In the genomic region with DNA sequence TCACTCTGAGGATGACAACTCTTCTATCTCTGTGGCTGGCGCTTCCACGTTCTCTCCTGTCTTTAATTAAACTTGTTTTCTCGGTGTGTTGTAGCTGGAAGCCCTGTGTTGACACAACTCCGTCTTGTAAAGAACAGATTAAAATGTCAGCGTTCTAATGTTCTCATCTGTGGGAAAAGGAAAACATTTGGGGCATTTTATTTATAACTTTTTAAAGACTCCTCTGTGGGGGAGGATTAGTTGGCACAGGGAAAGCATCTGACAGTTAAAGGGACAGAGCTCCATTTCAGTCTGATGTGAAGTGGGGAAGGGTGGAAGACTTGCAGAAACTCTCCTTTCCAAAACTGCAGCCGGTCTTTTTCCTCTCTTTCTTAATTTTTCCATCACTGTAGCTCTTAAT, we compare ENCODE assay signal across 10 mouse cellular contexts.
A peak's percentile ranks its signal among the peaks of the same experiment; 100 is the strongest.
DNase-seq lines count a peak whose midpoint lies in the region; ATAC-seq and TF ChIP-seq lines count a peak whose summit lies in the region.
"Had no signal": no experiment of that assay in that cellular context is flagged by ENCODE, and none has a peak within 500 bp of the region (broad histone marks: within the 10 kb centered on the region; RNA-seq: fewer than 3 reads in every experiment).

No protein-coding gene starts in this region.

- no peak for TF ChIP-seq POLR2A in limb, embryonic 14.5 days (IDR thresholded peaks at IDR 0.05; ENCODE audit: borderline replicate concordance, extremely low read depth, insufficient read depth, insufficient read length)

- no peaks in the 10 kb centered on the region for H3K9me3 ChIP-seq in embryonic facial prominence, embryonic 13.5 days
- no peaks in the 10 kb centered on the region for H3K9me3 ChIP-seq in embryonic facial prominence, embryonic 10.5 days
- H3K9me3 ChIP-seq in limb, embryonic 14.5 days (ENCODE audit: control insufficient read depth, low read length), result no peaks in the 10 kb centered on the region

- ATAC-seq in embryonic facial prominence, embryonic 13.5 days (ENCODE audit: insufficient number of reproducible peaks, insufficient read depth, low FRiP score, low TSS enrichment, low read depth), result no peak
- ATAC-seq in limb, embryonic 14.5 days (ENCODE audit: low FRiP score, low read depth), result no peak
- ATAC-seq: forebrain, embryonic 14.5 days had no signal

- DNase-seq in embryonic facial prominence, embryonic 10.5 days (ENCODE audit: low spot score), result no peak
- DNase-seq in layer of hippocampus, adult 2 months (ENCODE audit: low spot score in 2 of 2), result peak; percentile 27 to 29
- DNase-seq in layer of hippocampus, postnatal 25 days (ENCODE audit: extremely low spot score in 1 of 2, low spot score in 1 of 2), result no peak
- DNase-seq in brain, adult 2 months (ENCODE audit: low read depth, low spot score), result peak; percentile 51
- no peak for DNase-seq in limb, embryonic 14.5 days (ENCODE audit: low spot score)
- no peak for DNase-seq in adrenal gland, postnatal 10 days
- no peak for DNase-seq in adrenal gland, adult 8-10 months

- peak overlapping the region; percentile 19; the same call in 1 of the 2 replicates for H3K4me2 ChIP-seq in embryonic facial prominence, embryonic 13.5 days
- H3K4me2 ChIP-seq in limb, embryonic 14.5 days (replicated peaks; ENCODE audit: low read depth, low read length, severe bottlenecking), result peak overlapping the region; percentile 27

- H3K27me3 ChIP-seq in embryonic facial prominence, embryonic 13.5 days, result no peaks in the 10 kb centered on the region
- 0 out of 2 replicates have a peak, but pooled peaks cover 3% of the 10 kb centered on the region for H3K27me3 ChIP-seq in embryonic facial prominence, embryonic 10.5 days (replicated peaks; ENCODE audit: low read depth, poor library complexity, severe bottlenecking)
- no peaks in the 10 kb centered on the region for H3K27me3 ChIP-seq in limb, embryonic 14.5 days (ENCODE audit: control insufficient read depth, insufficient read depth, low read length)
- H3K27me3 ChIP-seq: megakaryocyte, embryonic 14.5 days had no signal

- H3K36me3 ChIP-seq in embryonic facial prominence, embryonic 13.5 days, result no peaks in the 10 kb centered on the region
- no peaks in the 10 kb centered on the region for H3K36me3 ChIP-seq in embryonic facial prominence, embryonic 10.5 days (replicated peaks)
- H3K36me3 ChIP-seq in limb, embryonic 14.5 days (ENCODE audit: control insufficient read depth, insufficient read depth, low read length), result no peaks in the 10 kb centered on the region

- WGBS in embryonic facial prominence, embryonic 13.5 days, result 13% methylated on average over 6 of the region's 6 CpGs
- 28% methylated on average over 6 of the region's 6 CpGs for WGBS in embryonic facial prominence, embryonic 10.5 days
- 22% methylated on average over 6 of the region's 6 CpGs for WGBS in limb, embryonic 14.5 days

- no peak overlapping the region for H3K4me3 ChIP-seq in embryonic facial prominence, embryonic 13.5 days
- no peak overlapping the region for H3K4me3 ChIP-seq in embryonic facial prominence, embryonic 10.5 days
- peak overlapping the region; percentile 17; the same call in 1 of the 2 replicates for H3K4me3 ChIP-seq in layer of hippocampus, adult 2 months
- H3K4me3 ChIP-seq in limb, embryonic 14.5 days (replicated peaks; ENCODE audit: low read length), result no peak overlapping the region
- H3K4me3 ChIP-seq: megakaryocyte, embryonic 14.5 days had no signal

- 0 out of 2 replicates have a peak overlapping the region, but pooled peaks have one; percentile 9 for H3K27ac ChIP-seq in embryonic facial prominence, embryonic 13.5 days
- H3K27ac ChIP-seq in embryonic facial prominence, embryonic 10.5 days (replicated peaks), result no peak overlapping the region
- H3K27ac ChIP-seq in layer of hippocampus, adult 2 months, result no peak overlapping the region
- peak overlapping the region; percentile 16; the same call in 1 of the 2 replicates for H3K27ac ChIP-seq in limb, embryonic 14.5 days (replicated peaks; ENCODE audit: low read depth, low read length)

- H3K9ac ChIP-seq in embryonic facial prominence, embryonic 13.5 days, result no peak overlapping the region
- no peak overlapping the region for H3K9ac ChIP-seq in limb, embryonic 14.5 days (ENCODE audit: low read depth, low read length, severe bottlenecking)

- H3K4me1 ChIP-seq in embryonic facial prominence, embryonic 13.5 days, result peaks cover 34% of the 10 kb centered on the region
- H3K4me1 ChIP-seq in embryonic facial prominence, embryonic 10.5 days, result peaks cover 32% of the 10 kb centered on the region
- H3K4me1 ChIP-seq in limb, embryonic 14.5 days (ENCODE audit: control insufficient read depth, insufficient read depth, low read length), result peaks cover 32% of the 10 kb centered on the region
- H3K4me1 ChIP-seq: megakaryocyte, embryonic 14.5 days had no signal

- TF ChIP-seq CTCF in layer of hippocampus, adult 2 months (conservative IDR thresholded peaks at IDR 0.05), result no peak

Comparison
In these comparisons a context has a peak if more than half of its experiments do, and no peak if none do; other contexts are left out.
1. H3K27ac ChIP-seq: peak in embryonic facial prominence, embryonic 13.5 days (single experiment) and limb, embryonic 14.5 days (single experiment); none in embryonic facial prominence, embryonic 10.5 days (single experiment) and layer of hippocampus, adult 2 months (single experiment).
2. DNase-seq: peak in layer of hippocampus, adult 2 months (2 of 2) and brain, adult 2 months (single experiment); none in embryonic facial prominence, embryonic 10.5 days (single experiment), layer of hippocampus, postnatal 25 days (0 of 2), limb, embryonic 14.5 days (single experiment), adrenal gland, postnatal 10 days (single experiment) and adrenal gland, adult 8-10 months (single experiment).